Mouse (Mus musculus): Measurements from ENCODE around the gene Rab10.

DNA sequence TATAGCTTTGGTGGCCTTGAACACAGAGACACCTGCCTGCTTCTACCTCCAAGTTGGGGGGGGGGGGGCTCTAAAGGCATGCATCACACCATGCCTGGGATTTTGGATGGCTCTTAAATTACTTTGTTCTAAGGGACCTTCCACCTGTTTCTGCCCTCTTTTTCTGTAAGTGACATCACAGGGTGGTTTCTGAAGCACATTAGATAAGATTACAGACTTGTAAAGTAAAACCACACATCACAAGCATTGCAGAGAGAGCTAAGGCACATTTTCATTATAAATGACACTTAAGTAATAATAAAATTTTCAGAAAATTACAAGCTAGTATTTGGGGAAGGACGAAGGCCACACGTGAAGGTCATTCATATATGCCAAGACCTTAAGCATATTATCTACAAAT, 54.3 kb downstream of the Rab10 start:
- TF ChIP-seq POLR2A (IDR thresholded peaks at IDR 0.05; ENCODE audit: low read depth, low read length) (no peak), CTCF (IDR thresholded peaks at IDR 0.05; ENCODE audit: borderline replicate concordance, insufficient read depth, low read length) (no peak)
